Mouse (Mus musculus) MEL (cell line): Measurements from ENCODE around the gene Bloc1s4. TPM values are rescaled to one million over a fixed set of nuclear protein-coding genes. Genes with fewer than 3 reads are reported as not detected.

Experiments used
- DNase-seq: peaks from one replicate; pipeline ENCODE4 v3.0.0; 2011; ENCODE audit warnings: low read depth, low spot score
- H3K27ac ChIP-seq: 2 replicates; pipeline ENCODE4 v1.5.1; 2012; ENCODE audit warnings: low read depth, mild to moderate bottlenecking, control low read depth, low read length, moderate library complexity; ENCODE audit not compliant: control insufficient read depth
- H3K27me3 ChIP-seq, 2 experiments: fragments of 150-350 bp in 1 of 2; sonication (generic) in 1 of 2; 2 replicates each; pipeline ENCODE4 v1.6.1; 2012; ENCODE audit warnings: low read length in 2 of 2, mild to moderate bottlenecking in 2 of 2, improper control_type of control experiment in 1 of 2, moderate library complexity in 1 of 2; ENCODE audit not compliant: insufficient read depth in 2 of 2, control insufficient read depth in 1 of 2
- H3K36me3 ChIP-seq, 2 experiments: 2 replicates each; pipeline ENCODE4 v1.6.1; 2012 to 2014; ENCODE audit warnings: low read length in 2 of 2, improper control_type of control experiment in 1 of 2, inconsistent platforms in 1 of 2, mild to moderate bottlenecking in 1 of 2; ENCODE audit not compliant: insufficient read depth in 2 of 2, control insufficient read depth in 1 of 2
- H3K4me1 ChIP-seq, 2 experiments: fragments of 150-350 bp in 1 of 2; sonication (generic) in 1 of 2; 2 replicates each; pipeline ENCODE4 v1.6.1; 2012; ENCODE audit warnings: low read length in 2 of 2, improper control_type of control experiment in 1 of 2, mild to moderate bottlenecking in 1 of 2; ENCODE audit not compliant: insufficient read depth in 2 of 2, control insufficient read depth in 1 of 2
- H3K4me3 ChIP-seq, 2 experiments: fragments of 150-350 bp in 1 of 2; sonication (generic) in 1 of 2; 2 replicates each; pipeline ENCODE4 v1.5.1; 2012; ENCODE audit warnings: low read depth in 2 of 2, low read length in 2 of 2, mild to moderate bottlenecking in 2 of 2, moderate library complexity in 2 of 2, control low read depth in 1 of 2, improper control_type of control experiment in 1 of 2; ENCODE audit not compliant: control insufficient read depth in 1 of 2, insufficient read depth in 1 of 2
- H3K79me2 ChIP-seq: 2 replicates; pipeline ENCODE4 v1.6.1; 2012; ENCODE audit warnings: mild to moderate bottlenecking, low read length, moderate library complexity; ENCODE audit not compliant: control insufficient read depth, poor library complexity, insufficient read depth
- H3K9ac ChIP-seq: 2 replicates; pipeline ENCODE4 v1.6.1; 2012; ENCODE audit warnings: low read depth, mild to moderate bottlenecking, control low read depth, low read length, moderate library complexity; ENCODE audit not compliant: control insufficient read depth, poor library complexity, severe bottlenecking
- H3K9me3 ChIP-seq: fragments of 150-350 bp; sonication (generic); replicated peaks from 2 replicates; pipeline ENCODE4 v1.6.1; 2012; ENCODE audit warnings: mild to moderate bottlenecking, low read length, improper control_type of control experiment, moderate library complexity; ENCODE audit not compliant: insufficient read depth
- BHLHE40 ChIP-seq: IDR thresholded peaks from 2 replicates; pipeline ENCODE4 v1.6.1; 2012; ENCODE audit warnings: low read depth, mild to moderate bottlenecking, inconsistent platforms, low read length, improper control_type of control experiment, borderline replicate concordance
- CHD2 ChIP-seq: IDR thresholded peaks from 2 replicates; pipeline ENCODE4 v1.6.1; 2011; ENCODE audit warnings: low read length, improper control_type of control experiment
- GABPA ChIP-seq: IDR thresholded peaks from 2 replicates; pipeline ENCODE4 v1.6.1; 2012; ENCODE audit warnings: low read depth, mild to moderate bottlenecking, inconsistent platforms, low read length, improper control_type of control experiment, moderate library complexity
- GATA1 ChIP-seq: IDR thresholded peaks from 2 replicates; pipeline ENCODE4 v1.6.1; 2011; ENCODE audit warnings: low read depth, low read length, improper control_type of control experiment
- JUND ChIP-seq: IDR thresholded peaks from 2 replicates; pipeline ENCODE4 v1.6.1; 2011; ENCODE audit warnings: low read depth, mild to moderate bottlenecking, improper control_type of control experiment, low read length
- KAT2A ChIP-seq: conservative IDR thresholded peaks from 2 replicates; pipeline ENCODE4 v1.6.1; 2012; ENCODE audit warnings: low read depth, low read length, improper control_type of control experiment, inconsistent platforms
- MAFK ChIP-seq: IDR thresholded peaks from 2 replicates; pipeline ENCODE4 v1.6.1; 2011; ENCODE audit warnings: low read depth, mild to moderate bottlenecking, low read length, improper control_type of control experiment, borderline replicate concordance
- MAZ ChIP-seq: IDR thresholded peaks from 2 replicates; pipeline ENCODE4 v1.6.1; 2012; ENCODE audit warnings: low read depth, mild to moderate bottlenecking, inconsistent platforms, low read length, improper control_type of control experiment
- POLR2AphosphoS2 ChIP-seq: IDR thresholded peaks from 2 replicates; pipeline ENCODE4 v1.6.1; 2011; ENCODE audit warnings: low read length, improper control_type of control experiment
- SMC3 ChIP-seq: IDR thresholded peaks from 2 replicates; pipeline ENCODE4 v1.6.1; 2011; ENCODE audit warnings: low read depth, low read length, improper control_type of control experiment
- TAL1 ChIP-seq: IDR thresholded peaks from 2 replicates; pipeline ENCODE4 v1.6.1; 2012; ENCODE audit warnings: mild to moderate bottlenecking, inconsistent platforms, low read length, moderate library complexity, mixed read lengths
- USF1 ChIP-seq: IDR thresholded peaks from 2 replicates; pipeline ENCODE4 v1.6.1; 2014; ENCODE audit warnings: low read depth, mild to moderate bottlenecking, inconsistent platforms, low read length, improper control_type of control experiment, moderate library complexity
- ZC3H11A ChIP-seq: IDR thresholded peaks from 2 replicates; pipeline ENCODE4 v1.6.1; 2012; ENCODE audit warnings: low read depth, mild to moderate bottlenecking, inconsistent platforms, low read length, improper control_type of control experiment
- ZKSCAN1 ChIP-seq: IDR thresholded peaks from 2 replicates; pipeline ENCODE4 v1.6.1; 2012; ENCODE audit warnings: low read depth, mild to moderate bottlenecking, inconsistent platforms, low read length, improper control_type of control experiment, moderate library complexity
- polyA plus RNA-seq, 2 experiments: library from polyadenylated mRNA; stranded (reverse) in 1 of 2; unstranded in 1 of 2; fragments of >175 nt in 1 of 2; fragments of >200 nt in 1 of 2; gene quantifications; 2 replicates each; pipeline versions ENCODE4 v1.2.1 to v1.2.4; 2012; ENCODE audit warnings: low replicate concordance in 2 of 2, low read depth in 1 of 2; ENCODE audit not compliant: insufficient read length in 2 of 2, insufficient read depth in 1 of 2, missing spikeins in 1 of 2
- total RNA-seq: library from RNA; depleted of rRNA; stranded (reverse); fragments of 300-350 nt; gene quantifications from 2 replicates; pipeline ENCODE4 v1.2.3, GENCODE M21; 2012

The Bloc1s4 gene
- total and polyA plus RNA-seq, 3 experiments: 29.8 to 32.9 TPM; not detected in 1

- no peak overlapping the region for H3K27ac ChIP-seq
- TF ChIP-seq CHD2: no peak
- no peak for TF ChIP-seq ZC3H11A
- TF ChIP-seq MAZ: no peak
- TF ChIP-seq ZKSCAN1: no peak
- H3K36me3 ChIP-seq: no peaks in the 10 kb centered on the region
- no peaks in the 10 kb centered on the region for H3K9me3 ChIP-seq
- H3K4me3 ChIP-seq: no peak overlapping the region
- H3K79me2 ChIP-seq: no peaks in the 10 kb centered on the region
- H3K4me1 ChIP-seq: no peaks in the 10 kb centered on the region
- no peaks in the 10 kb centered on the region; a peak in 1 of 4 replicates for H3K27me3 ChIP-seq
- no peak overlapping the region for H3K9ac ChIP-seq
- DNase-seq: peak; percentile 16
Observed at GRCm38 (mm10) chr5:36772586-36772985, 24.1 kb upstream of the Bloc1s4 start.

- Histone ChIP-seq H3K27me3 (no peaks in the 10 kb centered on the region; a peak in 1 of 4 replicates), H3K36me3 (no peaks in the 10 kb centered on the region), H3K27ac (no peak overlapping the region), H3K4me1 (no peaks in the 10 kb centered on the region), H3K9ac (no peak overlapping the region)
- DNase-seq: no peak
- no peak for TF ChIP-seq SMC3
- TF ChIP-seq JUND: no peak
- no peak for TF ChIP-seq GATA1
- TF ChIP-seq KAT2A: no peak
- no peak for TF ChIP-seq TAL1
- TF ChIP-seq BHLHE40: no peak
- TF ChIP-seq, all 39 proteins: peak for 0
- no peak overlapping the region for H3K4me3 ChIP-seq
- no peaks in the 10 kb centered on the region for H3K9me3 ChIP-seq
- no peaks in the 10 kb centered on the region for H3K79me2 ChIP-seq
Observed at GRCm38 (mm10) chr5:36769603-36770002, 21.2 kb upstream of the Bloc1s4 start.

GRCm38 (mm10) chr5:36766958-36767703, 18.7 kb upstream of the Bloc1s4 start:
- TF ChIP-seq USF1 (no peak), TAL1 (no peak), ZKSCAN1 (no peak), KAT2A (no peak), POLR2AphosphoS2 (no peak), GABPA (no peak), MAFK (no peak)
- peak; percentile 46 for DNase-seq
- no peak overlapping the region for H3K27ac ChIP-seq
- H3K4me1 ChIP-seq: no peaks in the 10 kb centered on the region
- H3K9ac ChIP-seq: no peak overlapping the region
- no peaks in the 10 kb centered on the region for H3K79me2 ChIP-seq
- no peaks in the 10 kb centered on the region for H3K9me3 ChIP-seq
- no peak overlapping the region for H3K4me3 ChIP-seq
- no peaks in the 10 kb centered on the region for H3K27me3 ChIP-seq
- no peaks in the 10 kb centered on the region for H3K36me3 ChIP-seq
